Mouse (Mus musculus): Measurements from ENCODE around the gene Myh11. TPM values are rescaled to one million over a fixed set of nuclear protein-coding genes. Genes with fewer than 3 reads are reported as not detected.

Gene Myh11
- total and polyA plus RNA-seq, 2 experiments = 0.34 to 2.0 TPM

- no peak overlapping the region for H3K9ac ChIP-seq (ENCODE audit: low read depth, low read length)
- H3K4me3 ChIP-seq (ENCODE audit: insufficient read depth, low read depth, low read length) = no peak overlapping the region
- no peak overlapping the region for H3K27ac ChIP-seq (replicated peaks; ENCODE audit: insufficient read depth, low read depth, low read length)
- TF ChIP-seq CTCF (IDR thresholded peaks at IDR 0.05; ENCODE audit: low read depth, low read length) = no peak
- no peak for TF ChIP-seq POLR2A (IDR thresholded peaks at IDR 0.05; ENCODE audit: extremely low read depth, insufficient read depth, low read length)
- DNase-seq (ENCODE audit: extremely low read depth, low read depth, low spot score) = no peak
- no peaks in the 10 kb centered on the region for H3K4me1 ChIP-seq (ENCODE audit: control insufficient read depth, insufficient read depth, low read length)
- peaks cover 16% of the 10 kb centered on the region; the same call in 1 of the 2 replicates for H3K36me3 ChIP-seq (ENCODE audit: control insufficient read depth, insufficient read depth, low read length)
- no peaks in the 10 kb centered on the region; the same call in 1 of the 2 replicates for H3K79me2 ChIP-seq (ENCODE audit: control insufficient read depth, insufficient read depth, low read length)
- 98% methylated on average over 1 of the region's 1 CpGs for WGBS
- no peaks in the 10 kb centered on the region for H3K27me3 ChIP-seq (ENCODE audit: control insufficient read depth, insufficient read depth, low read length)
Measured at GRCm38 (mm10) chr16:14306451-14306850, 15.3 kb upstream of the Myh11 start.

GRCm38 (mm10) chr16:14304791-14305190 is 13.6 kb upstream of the Myh11 start:
- no peak for TF ChIP-seq CTCF (IDR thresholded peaks at IDR 0.05; ENCODE audit: low read depth, low read length)
- no peak for TF ChIP-seq POLR2A (IDR thresholded peaks at IDR 0.05; ENCODE audit: extremely low read depth, insufficient read depth, low read length)
- Histone ChIP-seq H3K27ac (replicated peaks; ENCODE audit: insufficient read depth, low read depth, low read length) (no peak overlapping the region), H3K27me3 (ENCODE audit: control insufficient read depth, insufficient read depth, low read length) (no peaks in the 10 kb centered on the region), H3K9ac (ENCODE audit: low read depth, low read length) (no peak overlapping the region), H3K79me2 (ENCODE audit: control insufficient read depth, insufficient read depth, low read length) (no peaks in the 10 kb centered on the region; the same call in 1 of the 2 replicates), H3K36me3 (ENCODE audit: control insufficient read depth, insufficient read depth, low read length) (peaks cover 21% of the 10 kb centered on the region; the same call in 1 of the 2 replicates), H3K4me1 (ENCODE audit: control insufficient read depth, insufficient read depth, low read length) (no peaks in the 10 kb centered on the region), H3K4me3 (ENCODE audit: insufficient read depth, low read depth, low read length) (no peak overlapping the region)
- no peak for DNase-seq (ENCODE audit: extremely low read depth, low read depth, low spot score)
- WGBS = 88% methylated on average over 3 of the region's 3 CpGs

DNA sequence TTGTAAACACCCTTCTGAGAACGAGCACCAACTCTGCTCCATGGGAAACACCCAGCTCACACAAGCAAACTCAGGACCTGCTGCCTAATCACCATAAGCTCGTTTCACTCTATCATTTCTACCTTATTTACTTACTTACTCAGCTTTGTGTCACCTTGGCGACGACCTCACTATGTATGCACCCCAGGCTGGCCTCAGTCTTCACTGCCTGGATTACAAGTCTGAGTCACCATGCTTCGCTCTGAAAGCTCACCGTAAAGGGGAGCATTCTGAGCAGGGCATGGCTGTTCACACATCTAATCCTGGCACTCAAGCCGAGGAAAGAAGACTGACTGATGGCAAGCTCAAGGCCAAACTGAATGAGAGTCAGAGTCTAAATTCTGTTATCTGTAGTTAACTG is 12.5 kb upstream of the Myh11 start:
- TF ChIP-seq CTCF (IDR thresholded peaks at IDR 0.05; ENCODE audit: low read depth, low read length) = no peak
- TF ChIP-seq POLR2A (IDR thresholded peaks at IDR 0.05; ENCODE audit: extremely low read depth, insufficient read depth, low read length) = no peak
- H3K9ac ChIP-seq (ENCODE audit: low read depth, low read length) = no peak overlapping the region
- H3K4me3 ChIP-seq (ENCODE audit: insufficient read depth, low read depth, low read length) = no peak overlapping the region
- H3K36me3 ChIP-seq (ENCODE audit: control insufficient read depth, insufficient read depth, low read length) = peaks cover 22% of the 10 kb centered on the region; the same call in 1 of the 2 replicates
- WGBS = 72% methylated on average over 7 of the region's 7 CpGs
- no peaks in the 10 kb centered on the region for H3K4me1 ChIP-seq (ENCODE audit: control insufficient read depth, insufficient read depth, low read length)
- H3K27ac ChIP-seq (replicated peaks; ENCODE audit: insufficient read depth, low read depth, low read length) = no peak overlapping the region
- no peaks in the 10 kb centered on the region for H3K27me3 ChIP-seq (ENCODE audit: control insufficient read depth, insufficient read depth, low read length)
- no peaks in the 10 kb centered on the region for H3K79me2 ChIP-seq (ENCODE audit: control insufficient read depth, insufficient read depth, low read length)
- DNase-seq (ENCODE audit: extremely low read depth, low read depth, low spot score) = no peak

DNA sequence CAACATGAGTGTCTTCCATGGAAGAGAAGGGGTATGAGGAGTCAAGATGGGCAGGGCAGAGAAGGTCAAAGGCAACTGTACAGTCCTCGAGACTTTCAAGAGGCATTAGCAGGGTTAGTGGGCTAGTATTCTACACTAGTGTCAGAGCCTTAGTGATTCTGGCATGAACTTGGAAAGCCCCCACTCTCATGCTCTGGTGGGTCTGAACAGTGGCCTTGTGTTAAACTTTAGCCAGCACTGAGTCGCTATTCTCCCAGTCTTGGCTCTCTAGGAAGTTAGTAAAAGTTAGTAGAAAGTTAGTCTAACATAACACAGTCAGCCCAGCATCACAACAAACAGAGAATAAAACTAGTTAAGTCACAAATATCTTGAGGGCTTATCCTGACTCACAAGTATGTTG is 12.0 kb upstream of the Myh11 start:
- Histone ChIP-seq H3K4me1 (ENCODE audit: control insufficient read depth, insufficient read depth, low read length) (no peaks in the 10 kb centered on the region), H3K9ac (ENCODE audit: low read depth, low read length) (no peak overlapping the region), H3K27ac (replicated peaks; ENCODE audit: insufficient read depth, low read depth, low read length) (no peak overlapping the region), H3K79me2 (ENCODE audit: control insufficient read depth, insufficient read depth, low read length) (no peaks in the 10 kb centered on the region), H3K27me3 (ENCODE audit: control insufficient read depth, insufficient read depth, low read length) (no peaks in the 10 kb centered on the region), H3K4me3 (ENCODE audit: insufficient read depth, low read depth, low read length) (no peak overlapping the region), H3K36me3 (ENCODE audit: control insufficient read depth, insufficient read depth, low read length) (peaks cover 25% of the 10 kb centered on the region; the same call in 1 of the 2 replicates)
- WGBS = 89% methylated on average over 2 of the region's 2 CpGs
- TF ChIP-seq POLR2A (IDR thresholded peaks at IDR 0.05; ENCODE audit: extremely low read depth, insufficient read depth, low read length) = no peak
- TF ChIP-seq CTCF (IDR thresholded peaks at IDR 0.05; ENCODE audit: low read depth, low read length) = no peak
- no peak for DNase-seq (ENCODE audit: extremely low read depth, low read depth, low spot score)

- H3K36me3 ChIP-seq (ENCODE audit: control insufficient read depth, insufficient read depth, low read length) = peaks cover 22% of the 10 kb centered on the region; the same call in 1 of the 2 replicates
- H3K27me3 ChIP-seq (ENCODE audit: control insufficient read depth, insufficient read depth, low read length) = no peaks in the 10 kb centered on the region
- no peak overlapping the region for H3K27ac ChIP-seq (replicated peaks; ENCODE audit: insufficient read depth, low read depth, low read length)
- 91% methylated on average over 4 of the region's 4 CpGs for WGBS
- no peaks in the 10 kb centered on the region for H3K4me1 ChIP-seq (ENCODE audit: control insufficient read depth, insufficient read depth, low read length)
- no peaks in the 10 kb centered on the region for H3K79me2 ChIP-seq (ENCODE audit: control insufficient read depth, insufficient read depth, low read length)
- no peak overlapping the region for H3K9ac ChIP-seq (ENCODE audit: low read depth, low read length)
- no peak overlapping the region for H3K4me3 ChIP-seq (ENCODE audit: insufficient read depth, low read depth, low read length)
- TF ChIP-seq CTCF (IDR thresholded peaks at IDR 0.05; ENCODE audit: low read depth, low read length) (no peak), POLR2A (IDR thresholded peaks at IDR 0.05; ENCODE audit: extremely low read depth, insufficient read depth, low read length) (no peak)
- no peak for DNase-seq (ENCODE audit: extremely low read depth, low read depth, low spot score)
Measured at GRCm38 (mm10) chr16:14298461-14298860, 7.3 kb upstream of the Myh11 start.

DNA sequence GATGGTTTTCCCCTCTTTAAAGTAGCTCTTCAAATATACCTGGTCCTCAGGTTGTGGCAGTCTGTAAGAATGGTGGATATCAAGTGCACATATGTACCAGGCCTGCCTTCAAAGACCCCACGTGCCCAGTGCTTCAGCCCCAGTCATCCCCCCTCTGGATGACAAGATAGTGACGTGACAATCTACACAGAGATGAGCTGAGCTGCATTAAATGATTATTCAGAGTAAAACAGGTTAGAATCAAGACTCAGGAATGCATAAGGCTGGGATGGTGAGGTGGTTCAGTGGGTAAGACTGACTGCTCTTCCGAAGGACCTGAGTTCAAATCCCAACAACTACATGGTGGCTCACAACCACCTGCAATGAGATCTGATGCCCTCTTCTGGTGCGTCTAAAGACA is 6.6 kb upstream of the Myh11 start:
- no peak for DNase-seq (ENCODE audit: extremely low read depth, low read depth, low spot score)
- TF ChIP-seq POLR2A (IDR thresholded peaks at IDR 0.05; ENCODE audit: extremely low read depth, insufficient read depth, low read length) = no peak
- TF ChIP-seq CTCF (IDR thresholded peaks at IDR 0.05; ENCODE audit: low read depth, low read length) = no peak
- H3K4me1 ChIP-seq (ENCODE audit: control insufficient read depth, insufficient read depth, low read length) = no peaks in the 10 kb centered on the region
- H3K79me2 ChIP-seq (ENCODE audit: control insufficient read depth, insufficient read depth, low read length) = no peaks in the 10 kb centered on the region
- H3K4me3 ChIP-seq (ENCODE audit: insufficient read depth, low read depth, low read length) = no peak overlapping the region
- H3K27ac ChIP-seq (replicated peaks; ENCODE audit: insufficient read depth, low read depth, low read length) = no peak overlapping the region
- H3K27me3 ChIP-seq (ENCODE audit: control insufficient read depth, insufficient read depth, low read length) = peaks cover 2% of the 10 kb centered on the region; the same call in 1 of the 2 replicates
- peaks cover 18% of the 10 kb centered on the region; the same call in 1 of the 2 replicates for H3K36me3 ChIP-seq (ENCODE audit: control insufficient read depth, insufficient read depth, low read length)
- no peak overlapping the region for H3K9ac ChIP-seq (ENCODE audit: low read depth, low read length)
- WGBS = 93% methylated on average over 4 of the region's 4 CpGs
